Mouse (Mus musculus): ENCODE data around the gene Bmpr1b.
A peak's percentile ranks its signal among the peaks of the same experiment; 100 is the strongest.

Bmpr1b gene

DNA sequence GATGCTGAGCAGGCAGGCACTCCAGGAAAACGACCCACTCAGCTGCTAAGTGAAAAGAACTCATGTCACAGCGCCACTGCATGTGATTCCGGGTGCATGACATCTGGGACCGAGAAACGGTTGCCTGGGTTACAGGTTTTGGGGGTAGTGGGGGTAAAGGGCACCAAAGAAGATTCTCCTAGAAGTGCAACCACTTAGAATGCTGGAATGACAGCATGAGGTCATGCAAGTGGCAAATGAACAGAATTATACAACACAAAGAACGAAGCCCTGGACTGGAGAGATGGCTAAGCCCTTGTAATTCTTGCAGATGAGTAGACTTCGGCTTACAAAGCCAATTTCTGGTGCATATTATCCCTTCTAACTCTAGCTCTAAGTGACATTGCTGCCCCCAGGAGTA is 184.7 kb downstream of the Bmpr1b start:
- DNase-seq = no peak

DNA sequence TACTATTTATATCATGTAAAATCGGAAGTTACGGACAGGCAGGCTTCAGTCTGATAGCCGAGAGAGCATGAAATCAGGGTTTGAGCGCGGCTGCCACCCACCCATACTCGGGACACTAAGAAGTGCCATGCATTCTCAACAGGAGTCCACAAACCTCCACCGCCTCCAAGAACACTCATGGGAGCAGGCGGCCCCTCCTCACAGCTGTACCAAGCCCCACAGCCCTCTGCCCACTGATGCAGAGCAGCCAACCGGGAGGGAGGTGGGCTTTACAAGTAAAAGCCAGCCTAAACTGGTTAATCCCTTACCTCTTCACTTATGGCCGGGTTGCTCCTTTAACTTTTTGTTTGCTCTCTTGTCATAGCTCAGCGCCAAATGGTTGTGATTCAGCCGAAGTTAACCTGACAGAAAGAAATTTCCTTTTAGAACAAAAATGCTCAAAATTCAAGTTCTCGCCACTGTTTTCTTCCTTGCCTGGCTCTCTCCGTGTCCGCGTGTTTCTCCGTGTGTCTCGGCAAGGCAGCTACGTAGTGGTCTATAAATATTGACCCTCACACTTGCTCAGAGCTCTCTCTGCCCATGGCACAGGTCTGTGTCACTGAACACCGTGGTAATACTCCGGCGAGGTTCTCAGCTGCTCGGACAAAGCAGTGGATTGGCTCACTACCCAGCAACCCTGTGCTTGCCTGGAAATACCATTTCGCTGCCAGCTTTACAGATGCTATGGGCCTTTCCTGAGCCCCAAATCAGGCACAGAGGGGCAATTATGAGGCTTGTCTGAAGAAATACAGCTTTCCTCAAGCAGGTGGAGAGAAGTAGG is 187.4 kb downstream of the Bmpr1b start:
- DNase-seq = no peak

DNA sequence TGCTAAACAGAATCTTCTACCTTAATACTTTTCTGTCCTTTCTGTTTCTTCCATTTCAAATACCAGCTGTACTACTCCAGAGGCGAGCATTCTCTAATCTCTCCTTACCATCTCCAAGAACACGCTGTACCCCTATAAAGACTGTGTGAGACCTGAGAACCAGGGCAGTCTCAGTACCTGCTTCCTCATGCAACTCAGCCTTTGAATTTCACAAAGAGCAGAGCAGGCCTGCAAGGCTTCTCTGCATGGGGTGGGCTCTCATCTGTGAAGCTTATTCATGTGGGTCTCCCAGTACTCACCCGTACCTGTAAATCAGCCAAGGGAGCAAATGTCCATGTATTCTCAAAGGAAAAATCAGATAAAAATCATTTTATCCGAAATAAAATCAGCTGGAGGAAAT is 203.0 kb downstream of the Bmpr1b start:
- no peak for DNase-seq

DNA sequence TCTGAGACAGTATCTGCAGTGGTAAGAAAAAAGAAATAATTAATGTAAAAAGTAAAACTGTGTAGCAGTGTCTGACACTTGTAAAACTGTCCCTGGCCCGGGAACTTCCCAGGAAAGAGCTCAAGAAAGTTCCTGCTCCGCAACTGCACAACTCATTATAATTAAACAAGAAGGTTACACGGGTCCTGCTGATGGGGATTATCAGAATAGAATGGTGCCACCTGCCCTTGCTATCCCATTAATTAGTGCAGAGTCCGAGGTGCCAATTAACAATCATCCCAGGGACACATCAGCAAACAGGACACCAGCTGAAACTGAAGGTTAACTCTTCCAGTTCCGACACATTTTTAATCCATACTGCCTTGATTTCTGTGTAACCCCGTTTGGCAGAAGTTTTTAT is 216.3 kb downstream of the Bmpr1b start:
- no peak for DNase-seq

DNA sequence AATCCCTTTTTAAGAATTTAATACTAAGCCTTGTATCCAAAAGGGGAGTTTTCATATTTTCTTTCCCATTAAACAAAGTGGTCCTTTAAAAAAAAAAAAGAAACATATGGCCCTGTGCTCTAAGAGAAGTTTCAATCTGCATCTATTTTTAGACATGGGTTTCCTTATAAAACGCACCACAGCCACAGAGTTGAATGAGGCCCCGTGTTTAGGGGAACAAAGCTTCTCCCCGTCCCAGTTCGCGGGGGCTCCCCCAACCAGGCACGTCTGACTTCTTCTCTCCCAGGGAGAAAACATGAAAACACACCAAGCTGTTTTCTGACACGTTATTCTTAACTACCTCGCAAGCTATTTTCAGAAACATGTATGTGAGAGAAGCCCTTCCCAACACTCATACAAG is 218.6 kb downstream of the Bmpr1b start:
- DNase-seq = no peak

DNA sequence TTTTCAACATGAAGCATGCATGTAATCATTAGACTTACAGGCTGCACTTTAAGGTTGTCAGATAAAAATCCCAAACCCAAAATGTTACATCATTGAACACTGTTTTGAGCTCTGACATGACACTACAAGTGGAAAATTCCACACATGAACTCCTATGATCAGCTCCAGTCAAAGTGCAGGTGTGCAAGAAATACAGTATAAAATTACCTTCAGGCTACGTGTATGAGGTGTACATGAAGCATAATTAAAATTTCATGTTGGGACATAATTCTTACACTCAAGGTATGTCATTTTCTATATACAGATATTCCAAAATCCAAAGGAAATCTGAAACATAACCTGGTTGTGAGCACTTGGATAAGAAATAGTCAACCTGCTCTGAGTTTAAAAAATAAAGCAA is 220.7 kb downstream of the Bmpr1b start:
- DNase-seq = no peak

DNA sequence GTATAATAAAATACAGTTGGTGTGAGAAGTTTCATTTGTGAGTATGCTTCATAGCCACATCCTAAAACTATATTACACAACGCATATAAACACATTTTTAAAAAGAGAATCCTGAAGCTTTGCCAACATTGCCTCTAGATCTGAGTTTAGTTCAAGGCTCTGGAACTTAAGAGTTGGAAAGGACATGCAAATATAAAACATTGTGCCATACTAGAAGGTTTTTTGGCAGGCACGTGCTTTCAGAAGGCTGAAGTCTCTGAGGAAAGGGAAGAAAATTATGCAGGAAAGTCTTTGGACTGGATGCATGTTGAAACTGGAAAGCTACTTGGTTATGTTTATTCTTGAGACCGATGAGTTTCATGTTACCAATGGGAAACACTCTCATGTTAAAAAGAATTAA is 221.1 kb downstream of the Bmpr1b start:
- no peak for DNase-seq

DNA sequence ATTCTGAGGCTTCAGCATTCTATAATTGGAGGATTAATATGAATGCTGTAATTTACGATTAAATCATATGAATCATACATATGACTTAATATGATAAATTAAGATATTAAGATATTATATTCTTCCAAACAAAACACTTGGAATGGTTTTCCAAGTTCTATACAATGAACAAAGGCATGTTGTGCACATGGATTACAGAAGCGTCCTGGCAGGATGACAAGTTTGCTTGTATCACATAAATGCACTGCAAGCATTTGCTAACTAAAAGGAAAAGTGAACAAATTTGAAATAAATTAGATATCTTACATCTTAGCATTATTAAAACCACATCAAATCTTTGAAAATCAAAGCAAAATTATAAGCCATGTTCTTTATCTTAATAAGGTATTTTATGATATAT is 222.4 kb downstream of the Bmpr1b start:
- DNase-seq = no peak

DNA sequence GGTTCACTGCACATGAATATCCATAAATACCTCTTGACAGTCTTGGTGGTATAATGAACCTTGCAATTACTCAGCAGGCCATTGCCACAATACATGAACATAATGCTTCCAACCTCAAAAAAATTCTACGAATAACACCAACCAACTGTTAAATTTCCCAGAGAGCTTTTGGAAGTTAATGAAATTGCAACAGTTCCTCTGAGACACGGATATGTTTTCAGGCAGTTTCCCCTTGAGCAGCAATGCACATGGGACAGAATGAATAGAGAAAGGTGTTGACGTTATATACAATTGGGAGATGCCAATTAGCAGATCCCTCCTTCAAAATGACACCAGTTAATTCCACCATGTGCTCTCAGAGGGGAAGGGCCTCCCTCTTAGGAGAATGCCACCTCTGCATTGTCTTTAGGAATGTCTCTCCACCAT is 225.9 kb downstream of the Bmpr1b start:
- no peak for DNase-seq

DNA sequence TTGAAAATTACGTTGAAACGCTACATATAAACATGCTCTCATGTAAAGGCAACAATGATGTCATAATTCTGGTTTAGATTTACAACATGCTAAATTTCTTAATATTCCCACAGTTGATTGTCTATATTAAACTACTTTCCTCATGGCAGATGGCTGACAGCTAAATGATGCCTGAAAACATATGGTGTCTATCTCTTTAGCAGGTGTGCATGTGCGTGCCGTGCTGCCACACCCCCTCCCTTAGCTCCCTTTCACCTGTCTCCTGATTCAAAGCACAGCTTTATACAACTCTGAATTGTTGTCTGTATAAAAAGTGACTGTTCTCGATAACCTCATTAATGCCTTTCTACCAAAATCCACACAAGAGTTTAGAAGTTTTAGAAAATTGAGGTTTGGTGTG is 229.0 kb downstream of the Bmpr1b start:
- no peak for DNase-seq

DNA sequence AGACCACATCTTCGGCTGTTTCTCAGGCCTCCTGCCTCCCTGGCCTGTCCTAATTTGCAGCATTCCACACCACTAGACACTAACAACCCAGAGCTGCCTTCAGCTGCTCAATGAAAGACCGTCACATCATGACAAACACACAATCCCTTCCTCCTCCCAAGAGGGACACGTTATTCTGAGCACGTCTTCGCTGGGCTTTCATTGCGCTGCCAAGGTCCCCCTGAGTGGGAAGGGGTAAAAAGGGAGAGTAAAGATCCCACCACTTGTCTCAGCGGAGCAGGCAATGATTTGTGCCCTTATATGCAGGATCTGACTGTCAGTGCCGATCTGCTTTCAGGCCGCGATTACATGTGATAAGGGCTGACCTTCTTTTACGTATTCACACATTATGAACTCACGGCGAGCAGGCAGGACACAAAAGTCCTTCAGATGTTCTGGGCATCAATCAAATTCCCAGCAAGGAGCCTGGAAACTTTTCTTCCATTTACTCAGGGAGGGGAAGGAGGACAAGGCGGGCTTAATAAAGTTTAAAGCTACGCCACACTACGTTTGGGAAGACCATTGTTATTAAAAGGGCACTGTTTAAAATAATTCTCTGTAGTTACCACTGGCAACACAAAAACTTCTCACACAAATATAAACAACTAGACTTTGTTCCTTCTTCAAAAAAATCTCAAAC is 232.5 kb downstream of the Bmpr1b start:
- DNase-seq = no peak

DNA sequence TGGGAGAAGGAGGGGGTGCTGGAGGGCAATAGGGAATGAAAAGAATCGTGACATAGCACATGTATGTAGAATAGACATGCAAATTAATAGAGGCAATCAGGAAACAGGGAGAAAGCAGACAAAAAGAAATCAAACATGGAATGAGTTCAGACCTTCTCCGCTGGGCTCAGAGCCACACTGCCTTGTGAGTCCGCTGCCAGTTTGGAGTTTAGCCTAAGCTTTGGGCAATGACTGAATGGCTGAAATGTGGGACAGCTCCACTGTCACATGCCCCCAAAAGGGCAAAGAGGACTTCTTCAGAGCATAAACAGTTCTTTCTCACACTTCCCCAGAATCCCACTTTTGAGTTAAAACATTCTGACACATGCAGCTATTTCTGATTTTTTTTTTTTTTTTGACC is 236.3 kb downstream of the Bmpr1b start:
- peak; percentile 13 to 50 for DNase-seq

DNA sequence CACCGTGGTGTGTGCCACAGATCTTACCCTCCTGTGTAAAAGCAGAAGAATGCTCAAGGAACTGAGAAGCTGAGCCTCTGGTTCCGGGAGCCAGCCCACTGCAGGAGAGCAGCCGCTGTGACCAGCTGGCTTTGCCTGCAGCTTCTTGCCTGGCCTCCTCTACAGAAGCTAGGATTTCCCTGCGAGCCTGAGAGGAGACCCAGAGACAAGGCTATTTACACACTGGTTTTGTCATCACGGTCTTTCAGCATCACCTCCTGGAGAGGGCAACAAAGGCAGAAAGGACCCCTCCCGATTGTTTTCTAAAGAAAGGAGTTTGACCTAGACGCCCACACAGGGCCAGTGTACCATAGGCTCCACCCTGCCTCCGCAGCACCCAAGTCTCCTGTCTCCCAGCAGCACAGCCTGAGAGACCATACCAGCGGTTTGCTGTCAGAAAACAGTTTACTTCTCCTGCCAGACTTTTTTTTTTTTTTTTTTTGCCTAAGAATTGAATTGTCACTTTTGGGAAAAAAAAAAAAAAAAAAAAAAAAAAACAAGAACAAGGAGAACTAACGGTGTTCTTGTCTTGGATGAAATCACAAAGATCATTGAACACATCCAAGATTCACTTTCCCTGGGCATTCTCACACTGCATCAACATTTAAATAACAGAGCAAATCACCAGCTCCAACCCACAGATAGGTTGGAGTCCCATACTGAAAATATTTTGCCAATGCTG is 237.7 kb downstream of the Bmpr1b start:
- peak; percentile 7 to 34 for DNase-seq

DNA sequence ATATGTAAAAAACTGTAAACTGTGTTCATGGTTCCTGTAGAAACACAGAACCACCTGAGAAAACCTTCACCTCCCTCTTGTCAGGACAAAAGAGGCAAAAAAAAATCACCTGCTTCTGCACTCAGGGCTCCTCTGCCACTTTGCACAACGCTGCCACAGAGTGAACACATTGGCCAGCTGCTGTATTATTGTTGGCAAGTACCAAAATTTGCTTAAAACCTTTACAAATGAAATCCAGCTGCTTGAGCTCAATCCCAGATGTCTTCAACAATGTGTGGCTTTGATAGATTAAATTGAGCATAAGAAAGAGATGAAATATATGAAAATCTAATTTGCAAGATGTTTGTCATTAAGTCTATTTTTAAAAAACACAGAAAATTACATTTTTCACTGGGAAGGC is 245.8 kb downstream of the Bmpr1b start:
- DNase-seq = no peak

DNA sequence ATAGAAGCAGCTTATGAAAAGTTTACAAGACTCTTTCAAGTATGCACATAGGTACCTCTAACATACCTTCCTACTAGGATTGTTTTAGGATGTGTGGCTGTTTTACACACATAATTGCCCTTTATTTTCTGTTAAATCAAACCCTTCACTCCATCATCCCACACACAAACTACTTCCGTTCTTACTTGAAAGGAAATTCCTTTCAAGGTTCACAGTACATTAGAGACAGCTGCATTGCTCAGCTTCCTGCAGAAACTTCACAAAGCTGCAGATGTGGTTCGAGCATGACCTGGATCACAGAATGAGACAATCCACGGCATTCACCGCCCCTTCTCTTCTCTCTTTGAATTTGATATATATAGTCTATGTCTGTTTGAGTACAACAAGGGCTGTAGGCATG is 248.1 kb downstream of the Bmpr1b start:
- no peak for DNase-seq

DNA sequence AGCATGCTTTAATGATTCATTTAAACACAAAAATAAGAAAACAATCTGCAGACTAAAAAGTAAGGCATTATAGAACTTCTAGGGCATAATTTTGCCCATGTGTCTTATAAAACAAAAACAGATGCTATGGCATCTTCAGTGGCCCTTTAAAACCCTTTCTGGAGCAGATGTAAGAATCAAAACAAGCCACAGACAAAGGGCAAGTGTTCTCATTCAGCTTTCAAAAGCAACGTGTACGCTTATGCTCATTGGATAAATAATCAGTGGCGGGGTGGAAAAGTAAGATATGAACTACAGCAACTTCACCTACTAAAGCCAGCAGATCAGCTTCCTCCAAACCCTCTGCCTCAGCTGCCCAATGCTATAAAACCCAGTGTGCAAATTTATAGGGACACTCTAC is 249.6 kb downstream of the Bmpr1b start:
- DNase-seq = no peak

DNA sequence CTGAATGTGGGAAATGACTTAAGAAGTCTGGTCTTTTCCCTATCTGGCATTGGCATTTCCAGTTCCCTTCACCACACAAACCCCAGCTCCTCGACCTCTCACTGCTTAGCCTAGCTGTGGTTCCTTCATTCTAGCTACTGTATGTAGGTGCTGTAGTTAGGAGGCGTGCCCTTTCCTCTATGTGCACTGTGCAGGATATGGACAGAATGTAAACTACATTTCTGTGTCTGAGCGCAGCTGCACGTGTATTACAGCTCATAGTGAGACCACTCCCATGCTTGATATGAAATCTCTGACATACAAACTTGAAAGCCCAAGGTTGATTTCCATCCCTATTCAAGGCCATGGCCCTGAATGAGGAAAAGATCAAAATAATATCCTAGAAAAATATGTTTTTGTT is 252.1 kb downstream of the Bmpr1b start:
- no peak for DNase-seq

DNA sequence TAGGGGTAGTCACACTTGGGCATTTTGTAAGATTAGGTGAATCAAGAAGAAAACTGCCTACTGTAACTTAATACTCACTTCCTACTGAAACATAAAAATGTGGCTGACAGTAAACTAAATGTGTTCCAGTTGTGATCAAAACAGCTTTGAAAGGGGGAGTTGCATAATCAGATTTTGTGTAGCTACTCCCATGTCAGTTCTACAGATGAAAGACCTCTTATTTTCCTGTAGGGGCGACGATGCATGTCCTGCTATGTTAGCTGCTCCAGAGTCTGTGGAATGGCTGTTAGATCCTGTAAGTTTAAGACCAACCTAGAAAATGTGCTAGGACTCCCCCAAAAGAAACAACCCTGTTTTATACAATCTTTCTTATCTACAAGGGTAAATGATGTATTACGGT is 253.2 kb downstream of the Bmpr1b start:
- no peak for DNase-seq

DNA sequence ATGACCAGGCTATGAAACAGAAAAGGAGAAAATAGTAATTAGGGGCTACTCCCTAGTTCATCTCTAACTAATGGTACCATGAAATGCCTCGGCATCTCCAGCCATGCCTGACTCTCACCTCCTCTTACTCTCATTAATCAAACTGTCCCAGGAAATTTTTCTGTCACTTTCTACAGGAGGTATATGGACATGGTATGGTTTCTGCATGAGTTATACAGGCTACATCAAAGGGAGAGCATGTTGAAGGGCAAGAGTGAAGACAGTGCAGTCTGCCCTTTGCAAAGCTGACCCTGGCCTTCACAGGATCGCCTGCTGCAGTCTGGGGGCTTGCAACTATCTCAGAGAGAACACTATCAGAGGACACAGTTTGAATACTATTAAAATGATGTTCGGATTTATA is 254.6 kb downstream of the Bmpr1b start:
- no peak for DNase-seq

DNA sequence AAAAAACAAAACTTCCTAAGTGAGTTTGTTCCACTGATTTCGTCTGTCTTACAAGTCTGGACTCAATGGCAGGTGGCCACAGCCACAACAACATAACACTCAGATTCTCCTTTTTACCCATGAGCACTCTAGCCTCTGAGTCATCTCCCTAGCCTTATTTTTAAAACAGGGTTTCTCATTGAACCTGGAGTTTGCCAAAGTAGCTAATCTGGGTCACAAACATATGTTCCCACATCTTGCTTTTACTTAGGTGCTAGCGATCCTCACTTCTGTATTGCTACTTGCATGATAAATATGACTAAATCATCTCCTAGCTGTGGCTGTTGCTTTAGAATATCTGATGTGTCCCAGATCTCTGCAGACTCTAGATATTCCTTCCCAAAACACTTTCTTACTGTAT is 260.1 kb downstream of the Bmpr1b start:
- DNase-seq = no peak

DNA sequence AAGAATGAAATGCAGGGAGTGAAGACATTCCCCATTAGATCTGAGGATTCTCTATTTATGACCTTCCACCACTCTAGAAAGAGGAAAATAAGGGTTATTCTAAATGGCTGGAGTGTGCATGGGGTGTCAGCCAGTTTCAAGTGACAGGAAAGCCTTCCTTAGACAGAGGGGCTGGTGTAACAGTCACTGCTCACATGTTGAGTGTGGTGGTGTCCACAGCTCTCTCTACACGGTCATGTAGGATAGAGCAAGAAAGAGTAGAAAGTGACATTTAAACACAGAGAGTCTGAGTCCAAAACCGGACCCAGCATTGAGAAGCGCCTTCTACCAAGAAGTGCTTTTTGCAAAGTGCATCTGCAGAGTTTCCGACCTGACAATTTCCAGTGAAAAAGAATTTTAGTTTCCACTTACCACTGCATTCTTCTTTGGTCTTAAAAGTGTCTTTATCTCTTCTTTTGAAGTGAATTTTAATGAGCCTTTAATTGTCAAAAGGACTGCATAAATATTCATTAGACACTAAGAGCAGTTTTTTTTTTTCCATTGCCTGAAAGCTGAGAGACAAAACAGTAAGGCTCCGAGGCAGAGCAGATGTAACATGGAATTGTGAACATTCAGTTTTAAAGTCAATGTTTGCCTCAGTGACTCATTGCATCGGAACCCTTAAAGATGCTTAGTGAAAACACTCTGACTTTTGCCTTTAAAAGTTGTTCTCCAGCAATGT is 263.2 kb downstream of the Bmpr1b start:
- no peak for DNase-seq

DNA sequence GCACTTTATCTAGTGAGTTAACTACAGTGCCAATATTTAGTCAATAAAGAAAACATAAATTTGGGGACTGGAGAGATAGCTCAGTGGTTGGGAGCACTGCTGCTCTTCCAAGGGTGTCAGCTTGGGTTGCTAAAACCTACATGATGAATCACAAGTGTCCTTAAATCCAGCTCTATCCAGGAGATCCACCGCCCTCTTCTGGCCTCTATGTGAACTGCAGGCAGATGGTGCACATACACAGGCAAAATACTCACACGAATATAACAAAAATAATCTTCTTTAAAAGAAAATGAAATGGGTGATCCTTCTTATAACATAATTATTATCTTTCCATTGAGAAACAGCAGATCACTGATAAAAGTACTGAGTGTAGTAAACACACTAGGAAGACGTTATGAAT is 268.9 kb downstream of the Bmpr1b start:
- no peak for DNase-seq

DNA sequence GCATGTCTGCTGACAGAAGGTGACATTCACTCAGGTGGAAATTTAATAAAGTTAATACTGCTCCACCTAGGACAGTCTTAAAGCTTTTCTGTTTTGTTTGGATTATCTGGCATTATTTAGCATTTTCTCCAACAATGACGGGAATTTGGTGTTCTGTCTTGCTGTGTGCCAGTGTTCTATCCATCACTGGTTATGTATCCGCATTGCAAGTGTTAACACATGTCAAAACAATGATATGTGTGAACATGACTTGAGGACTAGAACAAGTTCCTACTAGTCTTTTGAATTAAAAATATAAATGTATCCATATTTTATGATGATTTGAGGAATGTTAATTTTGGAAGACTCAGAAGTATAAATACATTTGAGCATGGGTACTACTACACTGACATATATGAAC is 269.7 kb downstream of the Bmpr1b start:
- no peak for DNase-seq
